Mouse (Mus musculus) kidney, postnatal 0 days (tissue): Measurements from ENCODE around the gene Olfr479. TPM values are rescaled to one million over a fixed set of nuclear protein-coding genes. Genes with fewer than 3 reads are reported as not detected.
"Not testable (repeated sequence)": the region's sequence is repeated elsewhere in the genome, so short reads cannot be mapped to it uniquely, and the experiment has no call there.

ENCODE experiments used
- ATAC-seq: fragments of 200-750 bp; cut with Nextera tagmentation; replicated peaks from 2 replicates; pipeline ENCODE4 v1.8.0; 2017; ENCODE audit warnings: low read depth, moderate number of reproducible peaks, moderate TSS enrichment, moderate library complexity; ENCODE audit not compliant: low FRiP score
- DNase-seq: peaks from one replicate; pipeline ENCODE4 v3.0.0-alpha.2; 2016; ENCODE audit warnings: low spot score
- H3K27ac ChIP-seq: fragments of 300-500 bp; sonication (generic); 2 replicates; pipeline ENCODE4 v1.5.1; 2014; ENCODE audit warnings: mild to moderate bottlenecking
- H3K27me3 ChIP-seq: fragments of 300-500 bp; sonication (generic); 2 replicates; pipeline ENCODE4 v1.6.1; 2014; ENCODE audit warnings: low read length, mixed read lengths; ENCODE audit not compliant: insufficient read depth
- H3K36me3 ChIP-seq: fragments of 300-500 bp; sonication (generic); 2 replicates; pipeline ENCODE4 v1.6.1; 2014; ENCODE audit warnings: low read length, mixed read lengths; ENCODE audit not compliant: insufficient read depth
- H3K4me1 ChIP-seq: fragments of 300-500 bp; sonication (generic); replicated peaks from 2 replicates; pipeline ENCODE4 v1.6.1; 2014; ENCODE audit warnings: antibody characterized with exemption, low read length, mixed read lengths; ENCODE audit not compliant: insufficient read depth
- H3K4me2 ChIP-seq: fragments of 300-500 bp; sonication (generic); 2 replicates; pipeline ENCODE4 v1.6.1; 2014; ENCODE audit warnings: mild to moderate bottlenecking, low read length, moderate library complexity, mixed read lengths
- H3K4me3 ChIP-seq: fragments of 300-500 bp; sonication (generic); replicated peaks from 2 replicates; pipeline ENCODE4 v1.5.1; 2014; ENCODE audit warnings: low read depth, low read length
- H3K9ac ChIP-seq: fragments of 300-500 bp; sonication (generic); 2 replicates; pipeline ENCODE4 v1.6.1; 2014; ENCODE audit warnings: low read depth, low read length
- H3K9me3 ChIP-seq: fragments of 300-500 bp; sonication (generic); replicated peaks from 2 replicates; pipeline ENCODE4 v1.6.1; 2016; ENCODE audit warnings: low read length, inconsistent platforms, mixed read lengths
- CTCF ChIP-seq: IDR thresholded peaks from 2 replicates; pipeline ENCODE4 v1.5.1; 2016; ENCODE audit warnings: antibody characterized with exemption, low read depth, mild to moderate bottlenecking, moderate library complexity
- WGBS: fragments of 180-500 bp; shearing (Covaris S2); extraction: QIAGEN DNeasy Blood & Tissue Kit; methylation state at CpG from one replicate; pipeline ENCODE4 v1.1.7; 2014; 5-methylcytosine and 5-hydroxymethylcytosine counted together
- polyA plus RNA-seq: library from polyadenylated mRNA; unstranded; fragments of >200 nt; fragmentation: Nextera tagmentation; extraction: Ambion mirVana; gene quantifications from 2 replicates; pipeline ENCODE4 v1.2.1, GENCODE M21; 2015

Gene Olfr479
- not detected in 2 replicates for polyA plus RNA-seq

GRCm38 (mm10) chr7:108050393-108050792 lies at the start of gene Olfr479:
TSS of gene Olfr479 (plus strand) at chr7:108050693.
- Histone ChIP-seq H3K27me3 (no peaks in the 10 kb centered on the region), H3K27ac (no peak within 1 kb of the TSS), H3K4me1 (no peaks in the 10 kb centered on the region), H3K9me3 (no peaks in the 10 kb centered on the region), H3K36me3 (no peaks in the 10 kb centered on the region), H3K4me2 (no peak within 1 kb of the TSS), H3K9ac (no peak within 1 kb of the TSS), H3K4me3 (no peak within 1 kb of the TSS)
- DNase-seq (no peak), ATAC-seq (no peak)
- TF ChIP-seq CTCF: no peak
- 87% methylated on average over 2 of the region's 2 CpGs for WGBS

DNA sequence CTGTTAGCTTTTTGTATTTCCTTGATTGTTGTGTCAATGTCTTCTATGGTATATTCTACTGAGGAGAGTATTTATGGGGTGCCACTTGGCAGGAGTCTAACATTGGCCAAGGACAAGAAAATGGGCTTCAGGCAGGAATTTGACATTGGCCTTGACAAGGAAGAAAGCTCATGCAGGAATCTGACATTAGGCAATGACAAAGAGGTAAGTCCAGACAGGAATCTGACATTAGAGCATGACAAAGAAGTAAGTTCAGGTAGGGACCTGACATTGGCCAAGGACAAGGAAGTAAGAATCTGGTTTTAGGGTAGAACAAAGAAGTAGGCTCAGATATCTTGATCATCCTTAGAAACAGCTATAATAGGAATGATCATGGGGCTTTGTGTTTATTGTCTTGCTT lies 36.2 kb upstream of the Olfr479 start:
- DNase-seq, ATAC-seq, H3K27me3 ChIP-seq, H3K9me3 ChIP-seq, H3K36me3 ChIP-seq, H3K4me1 ChIP-seq, H3K9ac ChIP-seq, H3K4me3 ChIP-seq, H3K27ac ChIP-seq, H3K4me2 ChIP-seq: not testable (repeated sequence)

DNA sequence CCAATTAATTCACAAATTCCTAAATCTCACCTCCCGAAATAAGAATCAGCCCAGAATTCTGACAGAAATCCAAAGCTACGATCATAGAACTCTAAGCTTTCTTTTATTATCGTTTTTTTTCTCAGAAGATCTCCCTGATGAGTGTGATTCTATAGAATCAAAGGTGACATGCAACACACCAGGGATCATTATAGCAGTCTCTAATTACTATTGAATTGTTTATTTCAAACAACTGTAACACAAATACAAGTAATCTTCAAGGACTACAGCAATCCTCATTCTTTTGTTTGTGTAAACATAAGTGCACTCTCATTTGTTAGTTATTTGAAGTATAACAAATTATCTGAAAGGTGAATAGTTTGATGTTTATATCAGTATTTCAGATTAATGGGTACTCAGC lies 16.6 kb upstream of the Olfr479 start, which contains the start of gene Olfr478:
Olfr478 (minus strand) TSS at position 101 of the 400 bp plus-strand sequence.
- no peak for ATAC-seq
- whole genome bisulfite sequencing: 74% methylated on average over 3 of the region's 3 CpGs
- no peak within 1 kb of the TSS for H3K27ac ChIP-seq

GRCm38 (mm10) chr7:108067246-108067645 lies 16.8 kb downstream of the Olfr479 start, which contains the start of gene Olfr480:
TSS of gene Olfr480 (minus strand) at chr7:108067346.
- ATAC-seq (no peak), DNase-seq (no peak)
- Histone ChIP-seq H3K9ac (no peak within 1 kb of the TSS), H3K9me3 (no peaks in the 10 kb centered on the region), H3K4me1 (no peaks in the 10 kb centered on the region), H3K36me3 (no peaks in the 10 kb centered on the region), H3K4me3 (no peak within 1 kb of the TSS), H3K27me3 (no peaks in the 10 kb centered on the region), H3K27ac (no peak within 1 kb of the TSS), H3K4me2 (no peak within 1 kb of the TSS)
- 85% methylated on average over 1 of the region's 1 CpGs for WGBS
- TF ChIP-seq CTCF: no peak

More for the DNA sequence above, 16.6 kb upstream of the Olfr479 start, which contains the start of gene Olfr478:
- Histone ChIP-seq H3K4me1 (no peaks in the 10 kb centered on the region), H3K36me3 (no peaks in the 10 kb centered on the region), H3K27me3 (no peaks in the 10 kb centered on the region), H3K4me3 (no peak within 1 kb of the TSS), H3K9me3 (no peaks in the 10 kb centered on the region), H3K9ac (no peak within 1 kb of the TSS), H3K4me2 (no peak within 1 kb of the TSS)
- TF ChIP-seq CTCF: no peak
- DNase-seq: no peak

- H3K27ac ChIP-seq: no peak within 1 kb of the TSS
- DNase-seq (no peak), ATAC-seq (no peak)
- no peaks in the 10 kb centered on the region for H3K4me1 ChIP-seq
- H3K27me3 ChIP-seq: no peaks in the 10 kb centered on the region
- H3K9ac ChIP-seq: no peak within 1 kb of the TSS
- no peak within 1 kb of the TSS for H3K4me3 ChIP-seq
- no peak for TF ChIP-seq CTCF
- H3K9me3 ChIP-seq: no peaks in the 10 kb centered on the region
- H3K36me3 ChIP-seq: no peaks in the 10 kb centered on the region
- H3K4me2 ChIP-seq: no peak within 1 kb of the TSS
These were observed 29.1 kb downstream of the Olfr479 start, which contains the start of gene Olfr481 for GRCm38 (mm10) chr7:108079555-108079954. TSS of gene Olfr481 (plus strand) at chr7:108079855.

DNA sequence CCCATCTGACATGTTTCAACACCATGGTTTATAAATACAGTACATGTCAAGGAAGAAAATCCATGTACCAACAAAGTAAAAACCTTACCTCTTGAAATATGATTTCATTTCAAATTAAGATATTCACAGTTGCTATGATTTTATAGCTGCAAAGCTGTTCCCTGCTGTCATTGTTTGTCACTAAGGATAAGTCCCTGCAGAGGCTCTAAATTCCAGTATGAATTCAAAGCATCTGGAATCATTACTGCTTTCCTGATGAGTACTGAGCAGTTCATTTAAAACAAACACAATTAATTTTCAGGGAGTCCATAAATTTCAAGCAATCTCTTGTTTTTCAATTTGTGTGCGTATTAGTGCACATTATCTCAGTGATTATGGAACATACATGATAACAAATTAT lies 47.0 kb downstream of the Olfr479 start, which contains the start of gene Olfr482:
Olfr482 (minus strand) TSS at position 101 of the 400 bp plus-strand sequence.
- Histone ChIP-seq H3K27ac (no peak within 1 kb of the TSS), H3K36me3 (no peaks in the 10 kb centered on the region), H3K4me3 (no peak within 1 kb of the TSS), H3K27me3 (no peaks in the 10 kb centered on the region), H3K9me3 (no peaks in the 10 kb centered on the region), H3K4me1 (no peaks in the 10 kb centered on the region), H3K4me2 (no peak within 1 kb of the TSS), H3K9ac (no peak within 1 kb of the TSS)
- no peak for DNase-seq
- no peak for TF ChIP-seq CTCF
- ATAC-seq: no peak
- 68% methylated on average over 1 of the region's 1 CpGs for WGBS

DNA sequence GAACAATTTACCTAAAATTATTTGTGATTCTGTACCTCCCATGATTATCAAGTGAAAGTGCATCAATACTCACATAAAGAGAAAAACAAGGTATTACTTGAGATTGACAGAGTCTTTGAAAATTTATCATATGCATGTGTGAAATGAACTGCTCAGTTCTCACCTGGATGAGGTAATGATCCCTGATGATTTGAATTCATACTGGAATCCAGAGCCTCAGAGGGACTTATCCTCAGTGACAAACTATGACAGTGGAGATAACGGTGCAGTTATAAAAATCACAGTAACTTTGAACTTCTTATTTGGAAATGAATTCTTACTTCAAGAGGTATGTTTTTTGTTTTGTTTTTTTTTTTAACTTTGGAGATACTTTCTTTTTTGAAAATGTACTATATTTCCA lies 50.1 kb downstream of the Olfr479 start, which contains the start of gene Olfr483:
Olfr483 (plus strand) TSS at position 301 of the 400 bp plus-strand sequence.
- ATAC-seq (no peak), DNase-seq (no peak)
- Histone ChIP-seq H3K9me3 (no peaks in the 10 kb centered on the region), H3K27me3 (no peaks in the 10 kb centered on the region), H3K4me1 (no peaks in the 10 kb centered on the region), H3K4me2 (no peak within 1 kb of the TSS), H3K9ac (no peak within 1 kb of the TSS), H3K36me3 (no peaks in the 10 kb centered on the region), H3K4me3 (no peak within 1 kb of the TSS), H3K27ac (no peak within 1 kb of the TSS)
- no peak for TF ChIP-seq CTCF
- WGBS: 88% methylated on average over 1 of the region's 1 CpGs

Other genes with a start within 250 kb of the Olfr479 start
- gene Ovch2, start 249.5 kb upstream of the Olfr479 start, polyA plus RNA-seq: not detected in 2 replicates
- not detected in 2 replicates for gene Olfr467, start 238.4 kb upstream of the Olfr479 start, polyA plus RNA-seq
- not detected in 2 replicates for gene Olfr469, start 225.2 kb upstream of the Olfr479 start, polyA plus RNA-seq
- not detected in 2 replicates for gene Olfr470, start 203.2 kb upstream of the Olfr479 start, polyA plus RNA-seq
- gene Olfr472, start 152.8 kb upstream of the Olfr479 start, polyA plus RNA-seq: not detected in 2 replicates
- gene Olfr473, start 120.2 kb upstream of the Olfr479 start, polyA plus RNA-seq: not detected in 2 replicates
- gene Olfr474, start 96.0 kb upstream of the Olfr479 start, polyA plus RNA-seq: not detected in 2 replicates
- gene Olfr476, start 85.9 kb upstream of the Olfr479 start, polyA plus RNA-seq: not detected in 2 replicates
- gene Olfr477, start 64.0 kb upstream of the Olfr479 start, polyA plus RNA-seq: not detected in 2 replicates
- gene Olfr478, start 16.7 kb upstream of the Olfr479 start, polyA plus RNA-seq: not detected in 2 replicates
- not detected in 2 replicates for gene Olfr480, start 16.7 kb downstream of the Olfr479 start, polyA plus RNA-seq
- not detected in 2 replicates for gene Olfr481, start 29.2 kb downstream of the Olfr479 start, polyA plus RNA-seq
- gene Olfr482, start 46.9 kb downstream of the Olfr479 start, polyA plus RNA-seq: 0.12 and 0.13 TPM in 2 replicates
- gene Olfr483, start 50.2 kb downstream of the Olfr479 start, polyA plus RNA-seq: not detected in 2 replicates
- not detected in 2 replicates for gene Olfr484, start 76.8 kb downstream of the Olfr479 start, polyA plus RNA-seq
- not detected in 2 replicates for gene Olfr485, start 109.2 kb downstream of the Olfr479 start, polyA plus RNA-seq
- gene Olfr486, start 122.0 kb downstream of the Olfr479 start, polyA plus RNA-seq: not detected in 2 replicates
- not detected in 2 replicates for gene Olfr487, start 163.9 kb downstream of the Olfr479 start, polyA plus RNA-seq
- gene Olfr488, start 207.7 kb downstream of the Olfr479 start, polyA plus RNA-seq: not detected in 2 replicates
- gene Olfr490, start 238.2 kb downstream of the Olfr479 start, polyA plus RNA-seq: not detected in 2 replicates